Mouse (Mus musculus) embryo, embryonic 10 days (tissue): Measurements from ENCODE around the gene Msrb1.

Experiments
- DNase-seq: peaks from one replicate; pipeline ENCODE4 v3.0.0-alpha.2; 2015; ENCODE audit warnings: low spot score

Msrb1 gene

DNA sequence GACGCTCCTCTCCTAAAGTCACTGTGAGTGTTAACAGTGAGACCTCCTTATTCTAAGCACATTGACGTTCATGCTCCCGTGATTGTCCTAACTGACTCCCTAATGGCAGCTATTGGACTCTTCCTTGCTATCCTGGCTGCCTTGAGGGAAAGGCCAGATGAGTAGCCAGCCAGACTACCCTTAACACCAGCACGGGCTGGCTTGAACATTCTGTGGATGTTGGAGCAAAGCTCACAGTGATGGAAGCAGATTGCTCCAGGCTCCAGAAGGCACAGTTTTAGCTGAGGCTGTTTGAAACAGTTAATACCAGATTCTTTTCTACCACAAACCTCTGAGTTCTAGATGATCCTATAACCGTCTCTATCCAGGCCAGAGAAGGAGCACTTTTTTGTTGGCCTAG, 7.5 kb downstream of the Msrb1 start:
- no peak for DNase-seq

DNA sequence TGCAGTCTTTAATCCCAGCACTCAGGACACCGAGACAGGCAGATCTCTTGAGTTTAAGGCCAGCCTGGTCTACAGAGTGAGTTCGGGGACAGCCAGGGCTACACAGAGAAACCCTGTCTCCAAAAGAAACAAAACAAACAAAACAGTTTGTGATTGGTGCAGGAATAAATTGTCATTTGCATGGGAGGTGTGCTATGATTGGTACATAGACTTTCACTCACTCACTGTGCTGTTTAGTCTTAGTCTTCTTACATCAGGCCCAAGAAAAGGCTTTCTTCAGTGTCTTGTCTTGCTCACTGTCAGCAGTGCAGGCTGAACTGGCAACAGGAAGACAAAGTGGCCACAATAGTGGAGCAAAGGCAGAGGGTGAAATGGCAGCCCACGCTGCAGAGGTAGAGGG, 7.9 kb downstream of the Msrb1 start:
- no peak for DNase-seq

DNA sequence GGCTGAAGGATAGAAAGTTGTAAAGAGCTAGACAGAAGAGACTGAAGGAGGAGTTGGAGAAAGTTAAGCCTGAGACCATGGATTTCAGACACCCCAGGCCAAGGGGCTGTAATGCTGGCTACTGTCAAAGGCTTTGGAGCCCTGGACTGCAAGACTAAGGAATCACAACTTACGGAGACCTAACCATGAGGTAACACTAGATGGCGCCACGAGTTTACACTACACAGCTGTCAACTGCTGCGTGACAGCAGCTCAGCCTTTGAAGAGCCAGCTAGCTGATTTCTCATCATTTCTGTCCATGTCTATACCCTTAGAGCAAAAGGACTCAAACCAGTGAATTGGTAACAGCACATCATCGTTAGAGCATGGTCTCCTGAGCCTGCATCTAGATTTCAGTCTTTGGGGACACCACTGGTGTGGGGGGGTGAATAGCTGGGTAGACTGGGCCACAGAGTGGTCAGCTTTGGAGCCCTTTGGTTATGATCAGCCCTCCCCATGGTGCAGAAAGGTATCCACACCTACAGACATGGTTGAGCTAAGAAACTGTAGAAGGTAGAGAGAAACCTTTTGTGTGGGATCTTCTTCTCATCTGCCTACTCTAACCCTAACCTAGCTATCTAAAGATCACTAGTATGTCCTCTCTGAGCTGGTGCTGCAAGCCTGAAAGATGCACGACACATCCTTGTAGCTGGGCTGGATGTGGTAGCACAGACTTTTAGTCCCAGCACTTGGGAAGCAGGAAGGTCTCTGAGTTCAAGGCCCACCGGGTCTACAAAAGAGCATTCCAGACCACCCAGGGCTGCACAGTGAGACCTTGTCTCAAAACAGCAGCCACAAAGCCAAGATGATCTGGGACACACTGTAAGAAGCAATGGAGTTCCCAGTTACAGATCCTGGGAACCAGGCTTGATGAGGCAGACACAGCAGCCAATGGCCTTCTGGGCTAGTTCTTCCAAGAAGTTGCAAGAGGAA, 9.4 kb downstream of the Msrb1 start:
- DNase-seq: peak; percentile 96

GRCm38 (mm10) chr17:24746986-24747385, 10.5 kb downstream of the Msrb1 start:
- DNase-seq: no peak

DNA sequence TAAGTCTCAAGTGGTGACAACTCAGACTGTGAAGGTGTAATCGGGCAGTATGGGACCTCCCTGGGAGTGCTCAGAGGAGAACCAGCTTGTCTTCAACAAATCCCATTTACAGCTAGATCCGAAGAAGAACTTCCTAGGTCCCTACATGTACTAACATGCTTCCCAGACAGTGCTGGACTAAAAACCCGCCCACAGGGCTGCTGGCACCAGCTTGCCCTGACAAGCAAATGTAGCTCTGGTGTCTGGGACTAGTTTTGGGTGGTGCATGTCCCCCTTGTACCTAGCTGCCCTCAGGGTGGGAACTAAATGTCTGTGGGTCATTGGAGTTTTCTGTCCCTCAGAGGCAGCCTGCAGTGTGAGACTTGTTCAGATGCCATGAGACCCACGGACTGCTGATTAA, 15.1 kb downstream of the Msrb1 start:
- no peak for DNase-seq

DNA sequence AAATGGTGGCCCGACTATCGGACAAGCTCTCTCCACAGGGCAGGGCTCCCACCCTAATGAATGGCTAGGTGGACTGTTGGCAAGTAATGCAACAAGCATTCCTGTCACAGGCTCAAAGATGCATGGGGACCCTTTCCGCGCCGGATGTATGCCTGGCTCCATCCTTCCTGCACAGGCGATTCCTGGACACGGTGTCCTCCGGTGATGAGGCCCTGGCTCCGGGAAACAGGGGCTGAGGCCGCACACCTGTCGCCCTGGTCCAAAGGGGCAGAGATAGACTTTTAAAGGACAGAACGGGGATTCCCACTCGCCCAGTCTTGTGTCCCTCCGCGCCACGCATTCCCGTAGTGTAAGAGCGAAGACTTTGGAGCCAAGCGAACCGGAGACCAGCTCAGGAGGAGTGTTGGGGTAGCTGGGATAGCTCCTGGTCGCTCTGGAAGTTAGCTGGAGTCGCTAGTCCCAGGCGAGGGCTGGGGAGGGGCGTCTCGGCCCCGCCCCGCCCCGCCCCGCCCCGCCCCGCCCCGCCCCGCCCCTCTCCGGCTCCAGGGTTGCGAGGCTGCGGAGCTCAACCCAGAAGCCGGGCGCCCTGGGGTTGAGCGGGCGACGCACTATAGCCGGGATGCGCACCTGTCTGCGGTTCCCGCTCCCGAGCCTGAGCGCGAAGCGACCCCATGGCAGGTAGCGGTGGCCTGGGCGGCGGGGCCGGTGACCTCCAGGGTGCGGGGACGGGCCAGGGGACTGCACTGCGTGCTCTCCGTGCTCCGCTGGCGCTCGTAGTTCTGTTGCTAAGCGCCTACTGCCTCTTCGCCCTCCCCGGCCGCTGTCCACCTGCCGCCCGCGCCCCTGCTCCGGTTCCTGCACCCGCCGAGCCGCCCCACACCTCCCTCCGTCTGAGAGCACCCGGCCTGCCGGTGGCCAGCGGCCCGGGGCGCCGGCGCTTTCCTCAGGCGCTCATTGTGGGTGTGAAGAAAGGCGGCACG, 16.3 kb downstream of the Msrb1 start, which contains the start of gene Hs3st6:
TSS of gene Hs3st6 (plus strand) at position 574 of the 980 bp plus-strand sequence.
- DNase-seq: peak; percentile 59

DNA sequence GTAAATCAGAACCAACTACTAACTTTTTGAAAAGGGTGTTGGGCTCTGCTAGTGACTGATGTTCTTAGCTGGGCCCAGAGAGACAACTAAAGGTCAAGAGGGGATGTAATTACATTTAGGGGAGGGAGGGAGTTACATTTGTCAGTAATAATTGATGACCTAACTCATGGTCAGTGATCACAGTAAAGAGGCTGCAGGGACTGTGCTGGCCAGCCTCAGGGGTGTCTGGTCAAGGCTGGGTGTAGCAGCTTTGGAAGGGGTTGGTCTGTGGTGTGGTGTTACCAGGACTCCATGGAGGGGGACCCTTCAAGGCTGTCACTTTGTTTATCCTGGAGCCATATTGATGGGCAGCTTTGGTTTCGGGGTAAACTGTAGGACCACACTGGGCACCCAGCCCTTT, 21.0 kb downstream of the Msrb1 start:
- DNase-seq: no peak

- peak; percentile 24 for DNase-seq
These were observed 24.7 kb downstream of the Msrb1 start for GRCm38 (mm10) chr17:24761121-24761520.

- DNase-seq: peak; percentile 31
These were observed 28.8 kb downstream of the Msrb1 start for GRCm38 (mm10) chr17:24765016-24765905.

- no peak for DNase-seq
These were observed 29.9 kb downstream of the Msrb1 start for GRCm38 (mm10) chr17:24766266-24766875.

GRCm38 (mm10) chr17:24769146-24769545, 32.7 kb downstream of the Msrb1 start:
- no peak for DNase-seq

GRCm38 (mm10) chr17:24773241-24773640, 36.8 kb downstream of the Msrb1 start:
- DNase-seq: no peak

- no peak for DNase-seq
These were observed 38.7 kb downstream of the Msrb1 start for GRCm38 (mm10) chr17:24775173-24775572.

DNA sequence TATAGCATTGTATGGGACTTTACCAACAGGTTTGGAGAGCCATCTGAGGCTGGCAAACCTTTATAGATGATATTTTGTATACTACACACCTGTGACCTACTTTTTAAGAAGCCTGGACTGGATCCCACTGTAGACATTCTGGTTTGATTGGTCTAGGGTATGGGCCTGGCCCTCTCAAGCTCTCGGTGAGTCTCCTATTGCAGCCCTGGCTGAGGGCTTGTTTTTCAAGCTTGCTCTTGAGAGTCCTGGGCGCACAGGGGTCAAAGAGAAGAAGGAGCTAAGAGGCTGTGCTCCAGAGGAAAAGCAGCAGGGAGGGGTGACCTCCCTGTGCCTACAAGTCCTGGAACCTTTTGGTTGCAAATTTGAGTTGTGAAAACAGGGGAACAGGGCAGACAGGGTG, 40.6 kb downstream of the Msrb1 start:
- DNase-seq: no peak

- no peak for DNase-seq
These were observed 44.4 kb downstream of the Msrb1 start for GRCm38 (mm10) chr17:24780821-24781220.

GRCm38 (mm10) chr17:24792190-24792589, 55.7 kb downstream of the Msrb1 start:
- DNase-seq: no peak
